Mouse (Mus musculus) adrenal gland, postnatal 36 days (tissue): ENCODE results near the gene Naa16. TPM values are rescaled to one million over a fixed set of nuclear protein-coding genes. Genes with fewer than 3 reads are reported as not detected.

Experiments
- DNase-seq, 2 experiments: peaks; one replicate each; pipeline ENCODE4 v3.0.0; 2021; ENCODE audit warnings: mixed read lengths in 1 of 2
- long read RNA-seq, 2 experiments: library from polyadenylated mRNA; stranded (forward); transcript quantifications; one replicate each; pipeline ENCODE4 v2.0.0; 2021; ENCODE audit warnings: borderline sequencing depth in 2 of 2
- total RNA-seq, 2 experiments: library from RNA; stranded (reverse); gene quantifications; 2 replicates each; pipeline ENCODE4 v1.2.3; 2021

Naa16 gene
- 10 to 100 TPM; 22.8 to 25.5 TPM for total RNA-seq
- long read RNA-seq, experiment 1, full-length matches to known transcripts: 2 of 14 reads
- long read RNA-seq, experiment 1, partial matches to known transcripts: 9 of 14 reads
- long read RNA-seq, experiment 1, other reads (novel, unspliced or antisense): 3 of 14 reads
- long read RNA-seq, experiment 2, full-length matches to known transcripts: 2 of 2 reads
- long read RNA-seq, experiment 2, partial matches to known transcripts: 0 of 2 reads
- long read RNA-seq, experiment 2, other reads (novel, unspliced or antisense): 0 of 2 reads

- peak; percentile 96 to 98 for DNase-seq
Measured at GRCm38 (mm10) chr14:79390265-79390926, at the start of gene Naa16. Gene Naa16, minus strand, starts transcription at chr14:79390778.

GRCm38 (mm10) chr14:79434068-79434467 lies 43.5 kb upstream of the Naa16 start:
- DNase-seq: no peak

- peak in 1 of 2 experiments; percentile 5 for DNase-seq
Measured at GRCm38 (mm10) chr14:79426730-79427365, 36.3 kb upstream of the Naa16 start.

- peak; percentile 95 to 96 for DNase-seq
Measured at GRCm38 (mm10) chr14:79425979-79426729, 35.6 kb upstream of the Naa16 start, which contains the start of gene Kbtbd7. Gene Kbtbd7, plus strand, starts transcription at chr14:79426511.

- DNase-seq: no peak
Measured at GRCm38 (mm10) chr14:79420083-79420685, 29.6 kb upstream of the Naa16 start.

- DNase-seq: no peak
Measured at GRCm38 (mm10) chr14:79413121-79413520, 22.5 kb upstream of the Naa16 start.

GRCm38 (mm10) chr14:79410662-79411061 lies 20.1 kb upstream of the Naa16 start:
- peak in 1 of 2 experiments; percentile 18 for DNase-seq

- DNase-seq: no peak
Measured at GRCm38 (mm10) chr14:79409278-79409830, 18.8 kb upstream of the Naa16 start.

- DNase-seq: no peak
Measured at GRCm38 (mm10) chr14:79407641-79408040, 17.1 kb upstream of the Naa16 start.

- peak; percentile 71 to 78 for DNase-seq
Measured at GRCm38 (mm10) chr14:79397321-79398122, 6.9 kb upstream of the Naa16 start, which contains the start of gene Mtrf1. Gene Mtrf1, plus strand, starts transcription at chr14:79397772.

- DNase-seq: peak; percentile 20 to 48
Measured at GRCm38 (mm10) chr14:79394564-79394963, 4.0 kb upstream of the Naa16 start.

- DNase-seq: no peak
Measured at GRCm38 (mm10) chr14:79393289-79393688, 2.7 kb upstream of the Naa16 start.

GRCm38 (mm10) chr14:79389438-79390264 lies 927 bp downstream of the Naa16 start:
- DNase-seq: peak; percentile 6 to 20

- DNase-seq: no peak
Measured at GRCm38 (mm10) chr14:79388304-79388703, 2.3 kb downstream of the Naa16 start.

GRCm38 (mm10) chr14:79383120-79383519 lies 7.5 kb downstream of the Naa16 start:
- no peak for DNase-seq

- DNase-seq: no peak
Measured at GRCm38 (mm10) chr14:79377041-79377440, 13.5 kb downstream of the Naa16 start.

- DNase-seq: no peak
Measured at GRCm38 (mm10) chr14:79358055-79358454, 32.5 kb downstream of the Naa16 start.

- DNase-seq: no peak
Measured at GRCm38 (mm10) chr14:79346384-79346783, 44.2 kb downstream of the Naa16 start.

GRCm38 (mm10) chr14:79335613-79336012 lies 55.0 kb downstream of the Naa16 start:
- no peak for DNase-seq

GRCm38 (mm10) chr14:79331936-79332335 lies 58.6 kb downstream of the Naa16 start:
- DNase-seq: no peak
